Mouse (Mus musculus): ENCODE results near the gene Mta1. TPM values are rescaled to one million over a fixed set of nuclear protein-coding genes. Genes with fewer than 3 reads are reported as not detected.

The Mta1 gene
- total RNA-seq, 2 experiments from 2014 or later, result 69.6 to 75.6 TPM

- DNase-seq (ENCODE audit: low spot score in 2 of 2), result no peak
Observed at GRCm38 (mm10) chr12:113147481-113147880, 49.4 kb downstream of the Mta1 start.

DNA sequence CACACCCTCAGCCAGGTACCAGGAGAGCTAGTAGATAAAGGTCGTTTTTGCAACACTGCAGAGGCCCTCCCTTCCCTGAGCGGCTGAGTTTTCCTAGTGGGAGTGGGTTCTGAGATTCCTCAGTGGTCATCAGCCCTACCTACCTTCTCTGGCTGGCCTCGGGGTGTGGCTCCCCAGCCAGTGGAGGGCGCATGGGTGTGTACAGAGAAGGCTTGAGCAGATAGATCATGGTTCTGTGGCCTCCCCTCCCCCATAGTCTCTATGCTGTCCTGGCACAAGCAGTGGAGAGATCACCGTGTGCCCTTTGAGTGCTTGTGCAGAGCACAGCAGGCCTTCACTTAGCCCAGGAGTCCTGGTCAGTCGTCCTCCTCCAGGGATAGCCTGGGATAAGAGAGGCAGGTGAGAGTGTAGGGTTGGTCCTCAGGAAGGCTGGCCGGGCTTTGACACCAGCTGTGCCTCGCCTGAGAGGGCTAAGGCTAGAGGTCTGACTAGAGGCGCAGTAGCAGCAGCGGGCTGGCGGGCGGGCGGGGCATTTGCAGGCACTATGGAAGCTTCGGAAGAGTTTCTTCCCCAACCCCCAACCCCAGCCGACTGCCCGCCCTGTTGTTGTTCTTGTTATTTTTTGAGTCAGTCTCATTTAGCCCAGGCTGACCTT, 50.4 kb downstream of the Mta1 start:
- DNase-seq (ENCODE audit: low spot score in 2 of 2), result no peak

DNA sequence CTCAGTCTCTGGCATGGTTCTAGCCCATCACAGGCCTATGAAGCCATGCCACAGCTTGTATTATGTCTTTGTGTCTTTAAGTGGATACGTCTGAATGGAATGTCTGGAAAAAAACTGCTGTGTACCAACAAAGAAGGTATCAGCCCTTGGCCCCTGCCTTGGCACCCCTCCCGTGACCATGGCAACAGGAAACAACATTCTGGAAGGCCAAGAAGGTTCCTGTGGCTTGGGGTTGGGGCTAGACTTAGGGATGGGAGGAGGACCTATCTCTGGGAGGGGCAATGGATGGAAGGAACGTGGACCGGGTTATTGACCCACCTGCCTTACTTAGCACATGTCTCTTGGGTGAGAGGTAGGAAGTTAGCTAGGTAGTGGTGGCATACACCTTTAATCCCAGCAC, 51.3 kb downstream of the Mta1 start:
- no peak for DNase-seq (ENCODE audit: low spot score in 2 of 2)

- no peak for DNase-seq (ENCODE audit: low spot score in 2 of 2)
Observed at GRCm38 (mm10) chr12:113149896-113150295, 51.8 kb downstream of the Mta1 start.

GRCm38 (mm10) chr12:113150591-113150990, 52.5 kb downstream of the Mta1 start:
- no peak for DNase-seq (ENCODE audit: low spot score in 2 of 2)

DNA sequence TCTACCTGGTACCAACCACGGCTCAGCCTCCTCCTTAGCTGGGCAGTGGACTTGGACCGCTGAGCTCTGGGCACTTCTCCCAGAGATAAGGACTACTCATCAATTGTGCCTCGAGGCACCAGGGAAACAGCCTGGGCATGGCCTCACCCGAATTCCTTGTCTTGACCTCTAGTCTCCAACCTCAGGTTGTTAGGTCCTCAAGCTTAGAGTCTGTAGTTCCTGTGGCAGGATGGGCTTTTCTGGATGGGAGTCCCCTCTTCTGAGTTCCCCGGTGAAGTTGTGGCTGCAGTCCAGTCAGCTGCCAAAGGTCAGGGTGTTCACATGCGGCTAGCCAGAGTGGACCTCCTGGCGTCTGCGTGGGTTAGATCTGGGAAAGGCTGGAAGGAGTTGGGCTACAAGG, 53.0 kb downstream of the Mta1 start:
- no peak for DNase-seq (ENCODE audit: low spot score in 2 of 2)

DNA sequence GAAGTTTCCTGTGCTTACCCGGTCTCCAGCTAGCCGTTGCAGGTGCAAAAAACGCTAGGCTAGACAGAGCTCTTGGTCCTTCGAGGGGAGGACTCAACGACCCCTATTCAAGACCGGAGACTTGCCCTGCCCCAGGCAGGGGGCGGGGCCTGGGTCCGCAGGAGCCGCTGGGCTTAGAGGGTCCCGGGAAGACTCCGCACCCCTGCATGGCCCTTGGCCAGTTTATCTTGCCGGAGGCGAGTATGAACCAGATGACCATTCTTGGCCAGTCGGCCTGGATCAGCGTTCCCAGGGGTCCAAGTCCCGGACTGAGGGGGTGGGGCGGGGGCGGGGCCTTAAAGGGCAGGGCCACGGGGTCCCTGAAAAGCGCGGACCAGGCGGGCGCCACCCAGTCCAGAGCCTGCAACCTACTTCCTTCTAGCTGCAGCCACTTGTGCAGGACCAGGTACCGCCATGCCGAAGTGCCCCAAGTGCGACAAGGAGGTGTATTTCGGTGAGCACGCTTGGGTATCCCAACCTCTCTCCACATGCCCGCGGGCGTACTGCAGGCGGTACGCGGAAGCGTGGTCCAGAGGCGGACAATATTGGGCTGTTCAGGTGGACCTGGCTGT, 53.7 kb downstream of the Mta1 start:
- no peak for DNase-seq (ENCODE audit: low spot score in 2 of 2)

DNA sequence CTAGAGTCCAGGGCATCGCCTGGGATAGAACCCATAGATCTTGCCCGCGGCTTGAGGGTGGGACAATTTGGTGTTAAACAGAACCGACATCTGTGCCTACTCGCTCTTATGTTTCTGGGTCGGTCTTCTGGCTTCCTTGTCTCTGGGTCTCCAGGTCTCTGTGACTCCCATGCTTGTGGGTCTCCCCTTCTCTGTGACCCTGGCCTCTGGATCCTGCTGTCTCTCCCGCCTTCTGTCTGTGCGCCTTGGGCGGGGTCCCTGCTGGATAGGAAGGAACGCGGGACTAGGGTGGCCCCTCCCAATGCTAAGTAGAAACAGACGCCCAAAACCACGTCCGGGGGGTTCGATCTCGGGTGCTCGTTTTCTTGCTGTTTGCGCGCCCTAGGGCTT, 54.2 kb downstream of the Mta1 start:
- no peak for DNase-seq (ENCODE audit: low spot score in 2 of 2)

DNA sequence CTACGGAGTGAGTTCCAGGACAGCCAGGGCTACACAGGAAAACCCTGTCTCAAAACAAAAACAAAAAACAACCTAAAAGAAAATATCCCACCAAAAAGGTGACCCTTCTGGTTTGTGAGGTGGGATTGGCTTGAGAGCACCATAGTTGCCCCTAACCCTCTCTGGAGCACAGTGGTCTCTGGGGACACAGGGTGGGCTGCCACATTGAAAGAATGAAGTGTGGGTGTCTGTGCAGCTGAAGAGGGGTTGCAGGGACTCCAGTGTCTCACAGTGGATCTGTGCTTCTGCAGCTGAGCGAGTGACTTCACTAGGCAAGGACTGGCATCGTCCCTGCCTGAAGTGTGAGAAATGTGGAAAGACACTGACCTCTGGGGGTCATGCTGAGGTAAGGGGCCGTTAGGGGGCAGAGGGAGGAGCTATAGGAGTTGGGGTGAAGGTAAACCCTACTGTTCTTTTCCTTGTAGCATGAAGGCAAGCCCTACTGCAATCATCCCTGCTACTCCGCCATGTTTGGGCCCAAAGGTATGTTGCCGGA, 55.0 kb downstream of the Mta1 start:
- DNase-seq (ENCODE audit: low spot score in 2 of 2), result no peak

- DNase-seq (ENCODE audit: low spot score in 2 of 2), result no peak
Observed at GRCm38 (mm10) chr12:113153971-113154370, 55.9 kb downstream of the Mta1 start.

DNA sequence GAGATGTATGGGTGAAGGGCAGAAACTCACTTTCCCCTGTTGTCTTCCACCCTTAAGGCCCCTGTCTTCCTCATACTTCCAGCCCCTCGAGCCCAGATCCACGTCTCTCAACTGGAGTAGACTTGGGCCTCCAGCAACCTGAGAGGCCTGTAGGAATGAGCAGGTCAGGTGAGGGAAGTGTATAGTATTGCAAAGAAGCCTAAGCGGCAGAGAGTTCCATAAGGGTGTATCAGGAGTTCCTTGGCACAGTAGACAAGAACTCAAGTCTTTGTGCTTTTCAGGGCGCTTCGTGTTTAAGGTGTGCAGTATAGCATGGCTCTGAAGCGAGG, 56.6 kb downstream of the Mta1 start:
- no peak for DNase-seq (ENCODE audit: low spot score in 2 of 2)

GRCm38 (mm10) chr12:113155076-113155771, 57.1 kb downstream of the Mta1 start:
- no peak for DNase-seq (ENCODE audit: low spot score in 2 of 2)

GRCm38 (mm10) chr12:113155887-113156539, 57.9 kb downstream of the Mta1 start, which contains the start of gene Tedc1:
TSS of gene Tedc1 (plus strand) at chr12:113156421.
- DNase-seq (ENCODE audit: low spot score in 2 of 2), result peak; percentile 99 to 100

- no peak for DNase-seq (ENCODE audit: low spot score in 2 of 2)
Observed at GRCm38 (mm10) chr12:113156540-113156929, 58.5 kb downstream of the Mta1 start.

GRCm38 (mm10) chr12:113157002-113157401, 58.9 kb downstream of the Mta1 start:
- DNase-seq (ENCODE audit: low spot score in 2 of 2), result no peak

DNA sequence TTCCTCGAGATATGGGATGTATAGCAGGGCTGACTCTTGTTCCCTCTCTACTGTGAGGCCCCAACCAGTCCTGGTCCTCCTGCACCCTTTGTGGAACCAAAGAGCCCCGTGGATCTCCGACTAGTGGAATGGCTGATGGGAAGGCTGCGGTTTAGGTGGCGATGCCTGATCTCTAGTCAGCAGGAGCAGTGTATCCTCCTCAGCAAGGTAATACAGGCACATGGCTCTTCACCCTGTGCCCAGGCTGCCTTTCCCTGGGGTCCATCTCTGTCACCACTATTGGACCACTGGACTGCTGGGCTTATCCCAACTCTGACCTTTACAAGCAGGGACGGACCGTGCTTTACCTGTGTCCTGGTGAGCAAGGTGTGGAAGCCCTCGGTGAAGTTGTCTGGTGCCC, 59.4 kb downstream of the Mta1 start:
- no peak for DNase-seq (ENCODE audit: low spot score in 2 of 2)

DNA sequence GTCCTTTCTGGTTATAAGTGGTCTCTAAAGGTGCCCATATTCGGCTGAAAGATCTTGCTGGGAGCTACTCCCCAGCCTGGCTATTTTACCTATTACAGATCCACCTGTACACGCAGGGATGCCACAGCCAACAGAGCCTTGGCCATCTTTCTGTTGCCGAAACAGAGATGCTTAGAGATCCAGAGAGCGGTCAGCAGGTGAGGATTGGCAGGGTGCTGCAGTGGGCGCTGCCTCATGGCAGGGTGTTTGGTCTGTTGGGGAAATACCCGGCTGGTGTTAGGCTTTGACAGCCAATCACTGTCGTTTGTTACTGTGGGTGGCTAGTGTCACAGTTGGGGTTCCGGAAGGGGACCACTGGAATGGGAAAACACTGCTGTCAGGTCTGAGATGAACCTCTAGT, 59.9 kb downstream of the Mta1 start:
- no peak for DNase-seq (ENCODE audit: low spot score in 2 of 2)

GRCm38 (mm10) chr12:113163561-113164006, 65.5 kb downstream of the Mta1 start:
- no peak for DNase-seq (ENCODE audit: low spot score in 2 of 2)

- DNase-seq (ENCODE audit: low spot score in 2 of 2), result no peak
Observed at GRCm38 (mm10) chr12:113168031-113168536, 70.0 kb downstream of the Mta1 start.

- no peak for DNase-seq (ENCODE audit: low spot score in 2 of 2)
Observed at GRCm38 (mm10) chr12:113176960-113177725, 79.1 kb downstream of the Mta1 start.

DNA sequence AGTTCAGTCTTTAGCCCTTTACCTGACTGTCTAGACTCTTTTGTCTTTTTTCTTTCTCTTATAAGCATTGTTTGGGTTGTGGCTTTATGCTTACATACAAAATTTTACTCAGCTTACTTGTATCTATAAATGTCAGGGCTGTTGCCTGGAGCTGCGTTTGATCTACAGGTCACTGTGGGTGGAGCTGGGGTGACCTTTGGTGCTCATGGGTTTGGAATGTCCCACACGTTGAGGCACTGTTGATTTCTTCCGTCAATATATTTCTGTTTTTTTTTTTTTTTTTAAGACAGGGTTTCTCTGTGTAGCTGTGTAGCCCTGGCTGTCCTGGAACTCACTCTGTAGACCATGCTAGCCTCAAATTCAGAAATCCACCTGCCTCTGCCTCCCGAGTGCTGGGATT, 82.9 kb downstream of the Mta1 start:
- no peak for DNase-seq (ENCODE audit: low spot score in 2 of 2)

Data from layer of hippocampus, adult 18-20 months (tissue).